Mouse (Mus musculus) thymus, postnatal 0 days (tissue): ENCODE data around the gene Vrk1. TPM values are rescaled to one million over a fixed set of nuclear protein-coding genes. Genes with fewer than 3 reads are reported as not detected.

Experiments
- DNase-seq: peaks from one replicate; pipeline ENCODE4 v3.0.0-alpha.2; 2015; ENCODE audit warnings: low spot score
- polyA plus RNA-seq: library from polyadenylated mRNA; unstranded; fragments of >200 nt; fragmentation: Nextera tagmentation; extraction: Ambion mirVana; gene quantifications from 2 replicates; pipeline ENCODE4 v1.2.1, GENCODE M21; 2015

The Vrk1 gene
- 112 and 116 TPM in 2 replicates for polyA plus RNA-seq

DNA sequence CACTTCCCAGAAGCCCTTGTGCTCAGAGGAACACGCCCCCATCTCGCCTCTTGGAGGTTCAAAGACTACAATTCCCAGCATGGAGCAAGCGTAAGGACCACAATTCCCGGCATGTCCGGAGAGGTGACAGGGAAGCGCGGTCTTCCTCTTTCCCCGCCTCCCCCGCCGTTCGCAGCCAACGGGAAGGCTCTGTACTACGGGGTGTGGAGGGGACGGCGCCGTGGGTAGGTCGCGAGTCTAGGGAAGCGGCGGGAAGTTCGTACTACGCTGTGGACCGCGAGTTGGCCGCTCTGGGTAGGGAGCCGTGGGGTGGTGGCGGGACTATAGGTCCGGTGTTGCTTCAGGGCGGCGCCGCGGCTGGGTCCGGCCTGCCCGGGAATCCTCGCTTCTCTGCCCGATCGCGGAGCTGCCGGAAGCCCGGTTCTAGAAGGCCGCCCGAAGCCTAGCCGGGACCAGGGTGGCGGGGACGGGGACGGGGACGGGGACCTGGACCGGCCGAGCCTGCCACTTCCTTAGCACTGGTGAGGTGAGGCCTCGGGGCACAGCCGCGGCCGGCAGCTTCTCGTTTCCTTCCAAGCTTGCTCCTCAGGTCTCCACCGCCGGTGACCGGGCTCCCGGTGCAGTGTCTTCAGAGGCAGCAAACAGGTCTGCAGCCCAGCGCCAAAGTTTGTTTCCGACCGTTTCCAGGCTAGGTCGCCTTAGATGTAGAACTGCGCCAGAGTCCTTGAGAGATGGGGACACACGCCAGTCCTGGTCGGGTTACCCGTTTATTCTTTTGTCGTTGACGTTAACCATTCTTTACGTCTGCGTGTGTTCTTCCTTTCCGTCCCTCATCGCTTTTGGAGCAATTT lies at the start of gene Vrk1:
Gene Vrk1 (plus strand): TSS at position 164 of the 851 bp plus-strand sequence.
- peak; percentile 92 for DNase-seq

DNA sequence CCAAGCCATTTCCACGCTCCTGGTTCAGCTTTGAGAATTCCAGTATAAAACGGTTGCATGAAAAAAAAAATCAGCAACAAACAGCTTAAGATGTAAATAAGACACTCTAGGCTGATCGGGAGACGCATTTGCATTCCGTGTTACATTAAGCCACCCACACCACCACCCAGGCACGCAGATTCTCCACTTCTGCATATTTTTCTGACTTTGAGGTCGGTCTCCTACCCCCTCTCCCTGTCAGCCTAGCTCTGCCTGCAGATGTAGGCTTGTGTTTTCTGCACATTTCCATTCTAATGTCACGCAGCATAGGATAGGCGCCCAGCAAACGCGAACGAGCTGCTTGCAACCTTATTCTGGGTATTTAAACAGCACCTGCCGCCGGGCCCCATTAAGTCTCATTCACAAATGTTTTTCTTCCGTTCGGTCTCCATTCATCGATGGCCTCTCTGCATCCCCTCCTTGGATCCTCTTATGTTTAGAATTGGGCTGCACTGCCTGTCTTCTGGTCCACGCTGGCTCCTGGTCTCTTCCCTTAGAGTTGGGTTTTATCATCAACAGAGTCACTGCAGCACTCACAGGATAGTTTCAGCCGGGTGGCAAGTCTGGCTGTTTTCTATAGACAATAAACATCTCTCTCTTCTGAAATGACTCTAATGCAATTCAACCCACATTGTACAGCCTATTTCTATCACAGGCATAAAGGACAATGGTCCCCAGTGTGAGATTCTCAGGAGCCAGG lies 49.3 kb upstream of the Vrk1 start:
- no peak for DNase-seq

DNA sequence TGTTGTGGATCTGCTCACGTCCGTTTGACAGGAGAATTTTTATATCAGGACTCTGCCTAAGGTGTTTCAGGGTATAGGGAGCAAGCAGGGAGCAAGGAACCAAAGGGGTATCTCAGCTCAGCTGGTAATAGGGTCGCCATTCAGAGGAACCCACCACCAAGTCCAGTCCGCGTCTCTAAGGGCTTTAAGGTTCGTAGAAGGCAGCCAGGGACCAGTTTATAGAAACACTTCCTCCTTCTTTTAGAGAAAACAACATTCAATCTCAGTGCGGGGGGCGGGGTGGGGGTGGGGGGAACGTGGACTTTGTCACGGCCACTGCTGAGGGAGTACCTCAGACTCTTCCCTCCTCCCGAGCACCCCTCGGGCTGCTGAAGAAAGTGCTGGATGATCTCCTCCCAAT lies 48.4 kb upstream of the Vrk1 start:
- no peak for DNase-seq

DNA sequence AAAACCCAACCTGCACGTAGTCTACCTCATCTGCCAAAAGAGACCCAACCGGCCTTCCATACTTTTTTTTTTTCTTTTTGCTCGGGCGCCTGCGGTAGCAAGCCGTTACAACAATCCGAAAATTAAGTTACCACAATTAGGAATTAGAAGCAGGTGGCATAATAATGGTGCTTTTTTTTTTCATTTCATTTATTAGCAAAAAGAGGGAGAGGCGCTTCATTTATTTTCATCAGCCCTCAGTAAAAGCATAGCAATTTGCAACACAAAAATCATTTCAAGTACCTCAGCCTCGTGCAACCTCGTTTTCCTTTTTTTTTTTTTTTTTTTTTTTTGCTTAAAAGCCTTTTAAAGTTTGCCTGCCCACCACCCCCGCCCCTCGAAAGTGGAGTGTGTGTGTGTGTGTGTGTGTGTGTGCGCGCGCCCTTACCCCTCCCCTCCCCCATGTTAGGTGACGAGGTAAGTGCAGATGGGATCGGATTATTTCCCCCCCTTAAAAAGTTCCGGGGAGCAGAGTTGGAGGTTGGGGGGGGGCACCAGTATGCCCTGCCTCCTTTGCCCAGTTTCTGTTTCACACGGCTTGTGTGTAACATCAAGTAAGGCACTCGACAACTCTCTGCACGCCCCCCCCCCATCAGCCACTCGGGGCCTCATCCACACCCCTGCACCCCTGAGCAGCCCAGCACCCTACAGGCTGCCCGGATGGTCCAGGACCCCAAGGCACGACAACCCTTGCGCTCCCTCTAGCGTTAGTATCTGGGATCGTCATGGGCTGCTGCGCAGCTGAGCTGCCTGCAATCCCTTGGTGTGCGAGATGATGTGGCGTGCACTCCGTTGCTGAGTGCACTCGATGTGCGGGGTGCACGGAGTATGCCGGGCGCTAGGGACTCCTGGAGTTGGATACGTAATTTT lies 47.7 kb upstream of the Vrk1 start:
- DNase-seq: peak; percentile 89

DNA sequence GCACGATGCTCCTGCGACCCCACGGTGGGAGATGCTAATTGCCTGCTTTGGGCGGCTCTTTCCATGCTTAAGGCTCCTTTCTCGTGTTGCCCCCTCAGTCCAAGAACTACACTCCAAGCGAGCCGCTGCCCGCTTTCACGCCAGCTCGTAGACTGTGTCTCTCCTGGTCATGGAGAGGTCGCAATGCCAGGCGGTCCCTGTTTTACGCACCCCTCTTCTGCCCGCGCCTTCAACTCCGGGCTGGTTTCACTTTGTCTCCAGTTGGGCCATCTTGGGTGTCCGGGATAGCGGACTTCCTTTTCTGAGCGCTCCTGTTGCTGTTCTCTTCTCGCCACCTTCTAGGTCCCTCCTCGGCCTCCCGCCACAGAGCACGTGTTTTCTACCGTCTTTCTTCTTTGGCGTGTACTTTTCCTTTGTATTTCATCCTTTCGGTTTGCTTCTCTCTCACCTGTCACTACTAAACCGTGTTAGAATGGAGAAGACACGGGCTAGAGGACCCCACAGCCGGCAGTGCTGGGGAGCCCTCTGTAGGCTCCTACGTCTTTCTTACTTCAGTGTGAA lies 46.9 kb upstream of the Vrk1 start:
- DNase-seq: peak; percentile 16

DNA sequence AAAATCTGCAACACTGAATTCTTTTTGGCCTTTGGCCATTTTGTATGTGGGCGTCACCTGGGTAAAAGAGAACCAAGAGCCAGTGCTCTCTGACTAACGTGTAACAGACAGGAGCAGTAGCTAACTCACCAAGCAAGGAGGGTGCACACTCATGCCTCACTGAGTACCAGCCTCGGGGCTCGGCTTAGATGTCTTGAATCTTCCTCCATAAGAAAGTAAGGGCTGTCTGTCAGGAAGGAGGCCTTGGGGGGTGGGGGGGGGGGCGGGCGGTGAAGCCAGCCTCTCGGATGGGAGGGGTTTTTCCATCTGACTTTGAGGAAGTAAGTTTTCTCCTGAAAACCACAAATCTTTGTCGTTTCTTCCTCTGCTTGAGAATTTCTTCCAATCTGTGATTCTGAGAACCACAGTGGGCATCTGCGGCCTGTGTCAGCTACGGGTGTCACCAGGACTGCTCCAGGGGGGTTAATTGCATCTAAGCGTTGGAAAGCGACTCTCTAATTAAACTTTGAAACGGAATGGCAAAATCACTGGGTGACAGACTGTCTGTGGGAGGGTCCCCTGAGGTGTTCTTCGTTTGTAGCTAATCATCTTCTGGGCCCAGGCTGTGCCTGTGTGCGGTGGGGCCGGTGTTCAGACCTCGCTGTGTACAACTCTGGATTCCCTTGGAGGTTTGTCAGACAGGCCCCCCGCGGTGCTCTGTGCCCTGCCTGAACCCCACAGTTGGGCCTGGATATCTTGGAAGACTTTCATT lies 43.0 kb upstream of the Vrk1 start:
- no peak for DNase-seq

DNA sequence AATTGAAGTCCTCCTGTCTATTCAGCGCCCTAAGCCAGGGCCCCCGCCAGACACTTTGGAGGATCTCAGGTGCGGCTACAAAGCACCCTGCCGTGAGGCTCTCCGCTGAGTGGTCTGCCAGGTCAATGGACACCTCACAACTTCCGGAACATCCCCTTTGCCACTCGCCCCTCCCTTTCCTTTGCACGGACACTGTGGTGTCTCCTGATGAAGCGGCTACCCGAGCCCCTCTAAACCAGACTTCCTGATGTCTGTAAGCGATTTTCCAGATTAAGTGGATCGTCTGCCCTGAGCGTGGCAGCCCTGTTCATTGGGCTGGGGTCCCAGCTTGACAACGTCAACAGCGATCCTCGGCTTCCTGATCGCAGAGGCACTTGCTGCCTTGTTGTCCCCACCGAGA lies 42.2 kb upstream of the Vrk1 start:
- DNase-seq: no peak

DNA sequence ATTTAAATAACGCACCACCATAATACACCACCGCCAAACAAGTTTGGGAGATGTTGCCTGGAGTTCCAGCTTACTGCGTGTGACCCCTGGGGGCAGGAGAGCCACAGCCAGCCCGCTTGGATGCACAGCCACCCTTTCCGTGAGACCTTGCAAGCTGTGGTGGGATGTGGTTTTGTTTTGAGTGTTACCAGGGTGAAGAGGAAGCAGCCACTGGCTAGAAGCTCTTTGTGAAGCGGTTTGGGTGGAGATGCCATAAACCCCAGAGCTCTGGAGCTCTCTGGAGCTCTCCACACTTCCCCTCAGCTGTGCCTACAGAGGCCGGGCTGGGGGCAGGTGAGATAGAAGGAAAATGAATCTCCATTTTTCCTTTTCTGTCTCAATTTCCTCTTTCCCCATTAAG lies 38.8 kb upstream of the Vrk1 start:
- peak; percentile 56 for DNase-seq

DNA sequence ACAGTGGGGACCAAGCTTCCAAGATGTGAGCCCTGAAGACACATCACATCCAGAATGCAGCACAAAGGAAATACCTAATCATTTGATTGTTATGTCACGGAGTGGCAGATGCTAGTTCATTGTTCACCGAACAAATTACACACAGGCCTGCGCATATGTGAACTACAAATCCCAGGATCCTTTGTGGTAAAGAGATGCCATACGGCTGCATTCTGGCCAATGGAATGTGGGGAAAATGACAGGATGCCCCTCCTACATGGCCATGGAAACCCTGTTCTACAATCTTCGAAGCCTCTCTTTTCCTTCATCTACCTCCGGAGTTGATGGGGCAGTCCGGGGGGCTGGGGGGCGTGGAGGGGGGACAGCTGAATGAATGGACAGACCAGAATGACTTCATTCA lies 37.4 kb upstream of the Vrk1 start:
- DNase-seq: no peak

DNA sequence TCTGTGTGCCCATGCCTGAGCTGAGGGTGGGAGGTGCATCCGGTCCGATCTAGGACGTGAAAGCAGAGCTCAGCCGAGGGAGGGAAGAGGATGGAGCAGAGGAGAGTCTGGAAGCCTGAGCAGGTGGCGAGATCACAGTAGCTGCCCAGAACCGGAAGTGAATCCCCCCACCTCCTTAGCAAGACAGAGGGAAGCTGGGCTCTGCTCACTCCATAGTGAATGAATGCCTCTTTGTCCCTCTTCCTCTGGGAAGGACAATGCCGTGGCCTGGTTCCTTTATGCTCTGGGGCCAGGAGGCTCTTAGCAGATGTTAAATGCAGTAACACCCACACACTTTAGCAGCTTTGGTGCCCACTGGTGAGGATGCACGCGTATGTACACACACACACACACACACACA lies 36.3 kb upstream of the Vrk1 start:
- no peak for DNase-seq

DNA sequence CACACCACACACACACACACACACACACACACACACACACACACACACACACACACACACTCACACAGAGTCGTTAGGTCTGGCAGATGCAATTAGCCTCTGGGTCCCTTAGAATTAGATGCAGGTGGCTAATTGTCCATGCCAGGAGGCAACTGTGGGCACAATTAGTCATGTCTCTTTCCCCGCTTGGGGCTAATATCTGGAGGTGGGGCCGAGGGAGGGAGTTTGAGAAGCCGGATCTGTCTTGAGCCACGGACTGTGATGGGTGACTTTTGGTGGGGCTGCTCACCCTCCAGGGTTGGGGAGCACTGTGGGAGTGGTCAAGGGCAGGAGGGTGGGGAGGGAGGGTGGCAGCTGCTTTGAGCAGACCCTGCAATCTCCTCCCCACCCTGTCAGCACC lies 35.9 kb upstream of the Vrk1 start:
- no peak for DNase-seq

DNA sequence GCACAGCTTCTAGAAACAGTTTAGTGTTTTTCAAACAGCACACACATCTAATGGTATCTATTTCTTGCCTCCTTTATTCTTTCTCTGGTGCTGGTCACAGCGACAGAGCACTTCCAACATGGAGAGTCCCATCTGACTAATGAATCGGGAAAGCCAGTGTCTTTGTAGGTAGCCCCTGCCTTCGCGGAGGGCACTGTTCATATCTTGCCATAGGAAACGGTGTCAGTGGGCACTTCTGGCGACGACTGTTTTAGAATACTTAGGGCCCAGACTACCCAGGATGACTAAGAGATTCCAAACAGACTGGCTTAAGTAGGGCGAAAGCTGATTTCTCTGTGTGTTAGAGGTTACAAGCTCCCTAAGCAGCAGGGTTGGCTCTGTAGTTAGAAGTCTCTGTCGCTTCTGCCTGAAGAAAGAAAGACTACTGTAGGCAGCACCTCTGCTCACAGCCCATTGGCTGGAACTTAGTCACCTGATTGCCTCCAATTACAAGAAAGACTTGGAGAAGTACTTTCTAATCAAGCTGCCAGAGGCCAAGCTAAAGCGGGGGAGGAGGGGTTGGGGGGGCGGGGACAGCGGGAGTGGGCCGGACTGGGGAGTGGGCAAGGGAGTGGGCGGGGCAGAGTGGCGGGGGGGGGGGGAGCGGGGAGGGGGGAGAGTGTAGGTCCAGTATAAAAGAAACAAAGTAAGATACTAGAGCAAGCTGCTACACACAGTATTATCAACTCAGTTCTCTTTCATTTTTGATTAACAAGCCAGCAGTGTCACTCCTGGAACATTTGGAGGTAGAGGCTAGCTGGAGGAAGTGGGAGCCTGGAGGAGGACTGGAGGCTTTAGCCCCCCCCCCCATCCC lies 28.7 kb upstream of the Vrk1 start:
- no peak for DNase-seq

DNA sequence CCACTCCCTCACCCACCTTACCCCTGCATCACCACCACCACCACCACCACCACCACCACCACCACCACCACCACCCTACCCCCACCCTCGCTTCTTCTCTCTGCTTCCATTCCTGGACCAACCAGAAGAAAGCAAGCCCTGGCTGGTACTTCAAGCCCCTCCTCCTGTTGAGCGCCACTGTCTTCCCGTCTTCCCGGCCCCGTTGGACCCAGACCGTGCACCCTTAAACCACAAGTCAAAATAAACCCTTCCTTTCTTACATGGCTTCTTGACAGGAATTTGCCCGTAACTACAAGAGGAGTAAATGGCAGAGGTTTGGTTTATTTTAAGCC lies 28.1 kb upstream of the Vrk1 start:
- no peak for DNase-seq

DNA sequence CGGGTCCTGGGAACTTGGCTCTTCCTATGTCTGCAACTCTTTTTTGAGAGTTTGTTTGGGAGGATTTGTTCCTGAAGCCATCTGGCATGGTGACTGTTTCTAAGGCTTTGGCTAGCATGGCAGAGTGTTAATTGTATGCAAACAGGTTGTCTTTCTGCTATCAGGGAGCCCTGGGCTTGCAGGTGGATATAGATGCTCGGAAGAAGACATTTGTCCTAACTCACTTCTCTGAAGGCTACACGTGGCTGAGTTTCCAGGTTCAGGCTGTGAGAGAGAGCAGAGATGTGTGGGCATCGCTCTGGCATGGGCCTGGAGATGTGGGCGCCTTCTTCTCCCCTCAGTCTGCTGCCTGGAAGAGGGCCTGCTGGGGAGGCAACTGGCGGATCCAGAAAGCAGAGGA lies 27.4 kb upstream of the Vrk1 start:
- DNase-seq: no peak

DNA sequence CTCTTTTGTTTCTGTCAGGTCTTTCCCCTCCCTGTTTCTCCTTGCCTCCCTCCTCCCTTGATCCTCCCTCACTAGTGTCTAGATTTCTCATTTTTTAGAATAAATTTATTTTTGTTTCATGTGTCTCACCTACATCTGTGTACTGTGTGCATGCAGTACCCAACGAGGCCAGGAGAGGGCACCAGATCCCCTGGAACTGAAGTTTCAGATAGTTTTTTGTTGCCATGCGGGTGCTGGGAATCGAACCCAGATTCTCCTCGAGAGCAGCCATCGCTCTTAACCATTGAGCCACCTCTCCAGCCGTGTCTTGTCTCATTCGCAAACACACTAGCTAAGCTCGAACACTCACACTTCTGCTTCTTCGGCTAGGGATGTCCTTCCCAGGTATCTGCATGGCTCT lies 26.5 kb upstream of the Vrk1 start:
- no peak for DNase-seq

DNA sequence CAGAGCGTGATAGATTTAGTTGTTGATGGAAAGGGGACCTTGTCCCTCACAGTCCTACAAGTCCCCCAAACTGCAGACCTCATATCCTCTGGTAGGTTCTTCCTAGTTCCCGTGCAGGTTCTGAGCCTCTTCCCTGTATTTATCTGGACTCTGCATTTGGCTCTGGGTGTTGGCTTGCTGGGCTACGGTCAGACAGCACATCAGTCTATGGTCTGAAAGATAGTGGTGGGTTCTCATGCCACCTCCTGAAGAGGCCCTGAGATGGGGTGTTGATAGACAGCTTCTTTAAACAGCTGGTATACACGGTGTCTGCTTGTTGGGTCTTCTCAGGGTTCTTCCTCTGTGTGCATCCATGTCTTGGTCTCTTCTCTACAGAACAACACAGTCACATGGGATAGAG lies 21.6 kb upstream of the Vrk1 start:
- no peak for DNase-seq

DNA sequence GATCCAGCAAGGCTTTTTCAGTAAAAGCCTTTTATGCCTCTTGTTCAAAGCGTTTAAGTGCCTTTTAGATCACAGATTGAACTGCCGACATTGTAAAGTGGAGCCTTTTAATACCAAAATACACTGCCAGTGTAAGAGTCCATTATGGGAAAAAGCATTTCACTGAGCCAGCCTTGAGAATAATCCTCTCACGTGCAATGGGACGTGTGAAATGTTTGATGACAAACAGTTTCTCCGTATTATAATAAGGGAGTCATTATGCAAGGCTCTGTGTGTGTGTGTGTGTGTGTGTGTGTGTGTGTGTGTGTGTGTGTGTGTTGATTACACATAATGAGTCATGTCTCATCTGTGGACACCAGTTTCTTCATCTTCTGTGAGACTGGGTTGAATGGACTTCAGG lies 17.3 kb upstream of the Vrk1 start:
- DNase-seq: no peak

DNA sequence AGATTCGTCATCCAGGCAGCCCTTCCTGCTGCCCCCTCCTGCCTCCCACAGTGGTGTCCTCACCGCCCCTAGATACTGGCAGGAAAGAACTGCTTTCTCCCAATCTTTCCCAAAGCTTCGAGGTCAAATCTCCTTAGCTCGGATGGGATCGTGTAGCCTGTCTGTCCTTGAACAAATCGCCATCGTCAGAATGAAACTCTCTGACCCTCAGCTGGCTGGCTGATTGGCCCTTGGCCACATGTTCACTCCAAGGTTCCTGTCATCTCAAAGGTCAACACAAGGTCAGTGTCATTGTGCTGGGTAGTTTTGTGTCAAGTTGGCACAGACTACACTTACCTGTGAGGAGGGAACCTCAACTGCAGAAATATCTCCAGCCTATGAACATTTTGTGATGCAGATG lies 16.7 kb upstream of the Vrk1 start:
- DNase-seq: no peak

DNA sequence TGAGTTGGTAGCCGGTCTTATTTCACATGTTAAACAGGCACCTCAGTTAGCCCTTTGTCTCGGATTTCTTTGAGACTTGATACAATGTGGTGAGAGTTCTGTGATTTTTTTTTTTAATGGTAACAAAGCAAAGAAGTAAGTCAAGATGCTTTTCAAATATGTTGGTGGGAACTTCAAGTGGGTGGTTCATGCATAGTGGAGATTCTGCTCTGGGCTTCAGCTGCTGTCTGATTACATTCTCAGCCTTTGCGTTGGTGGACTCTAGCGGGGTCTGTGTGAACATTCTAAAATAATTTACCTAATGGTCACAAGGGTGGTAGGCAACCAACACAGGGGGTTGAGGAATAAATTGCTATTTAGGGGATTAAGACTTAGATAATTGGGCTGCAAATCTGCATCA lies 14.1 kb upstream of the Vrk1 start:
- no peak for DNase-seq
